ENCODE assay signal across 18 mouse cellular contexts in the genomic region with DNA sequence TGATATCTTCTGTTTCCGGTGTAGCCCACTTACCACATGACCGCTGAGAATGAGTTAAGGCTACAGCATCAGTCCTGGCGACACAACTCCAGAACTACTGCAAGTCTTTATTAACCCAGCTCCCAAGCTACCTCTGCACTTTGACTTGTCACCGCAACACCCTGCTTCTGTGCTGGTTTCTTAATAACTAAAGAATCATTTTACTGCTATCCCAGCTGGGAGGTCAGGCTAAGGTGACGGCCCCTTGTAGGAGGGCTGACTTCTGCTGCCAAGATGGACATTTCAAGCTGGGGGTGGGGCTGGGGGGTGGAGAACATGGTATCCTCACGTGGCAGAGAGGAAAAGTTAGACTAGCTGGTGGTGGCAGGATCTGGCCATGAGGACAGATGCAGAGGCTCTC. TPM values are rescaled to one million over a fixed set of nuclear protein-coding genes. Genes with fewer than 3 reads are reported as not detected.
DNase-seq lines count a peak whose midpoint lies in the region; ATAC-seq and TF ChIP-seq lines count a peak whose summit lies in the region.
"Had no signal": no experiment of that assay in that cellular context is flagged by ENCODE, and none has a peak within 500 bp of the region (broad histone marks: within the 10 kb centered on the region; RNA-seq: fewer than 3 reads in every experiment).

No protein-coding gene starts in this region.

- H3K4me2 ChIP-seq in intestine, embryonic 14.5 days (ENCODE audit: low read length), result no peak overlapping the region
- no peak overlapping the region for H3K4me2 ChIP-seq in intestine, postnatal 0 days (replicated peaks; ENCODE audit: low read depth)
- no peak overlapping the region for H3K4me2 ChIP-seq in stomach, embryonic 16.5 days (ENCODE audit: low read depth, low read length)
- H3K4me2 ChIP-seq in forebrain, embryonic 14.5 days (ENCODE audit: low read length), result no peak overlapping the region
- H3K4me2 ChIP-seq: forebrain, embryonic 15.5 days; heart, embryonic 12.5 days; liver, embryonic 13.5 days; midbrain, embryonic 13.5 days had no signal

- no peak for ATAC-seq in intestine, embryonic 14.5 days (replicated peaks; ENCODE audit: low FRiP score, low TSS enrichment, low read depth)
- ATAC-seq in intestine, postnatal 0 days, result no peak
- no peak for ATAC-seq in stomach, embryonic 16.5 days (ENCODE audit: insufficient read depth, low FRiP score)
- no peak for ATAC-seq in forebrain, embryonic 14.5 days
- ATAC-seq: forebrain, embryonic 15.5 days; hindbrain, postnatal 0 days; midbrain, embryonic 13.5 days had no signal

- 0 out of 2 replicates have a peak, but pooled peaks cover 3% of the 10 kb centered on the region for H3K36me3 ChIP-seq in intestine, embryonic 14.5 days (ENCODE audit: control insufficient read depth, insufficient read depth, low read length)
- no peaks in the 10 kb centered on the region for H3K36me3 ChIP-seq in intestine, postnatal 0 days (ENCODE audit: control insufficient read depth, insufficient read depth)
- no peaks in the 10 kb centered on the region for H3K36me3 ChIP-seq in stomach, embryonic 16.5 days (ENCODE audit: control insufficient read depth, insufficient read depth, low read length)
- H3K36me3 ChIP-seq in forebrain, embryonic 14.5 days (ENCODE audit: control insufficient read depth, insufficient read depth, low read length), result peaks cover 9% of the 10 kb centered on the region; the same call in 1 of the 2 replicates
- H3K36me3 ChIP-seq: embryonic facial prominence, embryonic 10.5 days; forebrain, embryonic 15.5 days; heart, embryonic 12.5 days; liver, embryonic 13.5 days had no signal

- no peak overlapping the region for H3K4me3 ChIP-seq in intestine, embryonic 14.5 days (ENCODE audit: low read depth, low read length)
- no peak overlapping the region for H3K4me3 ChIP-seq in intestine, postnatal 0 days (ENCODE audit: low read depth, low read length)
- H3K4me3 ChIP-seq in stomach, embryonic 16.5 days (replicated peaks; ENCODE audit: low read length), result no peak overlapping the region
- no peak overlapping the region for H3K4me3 ChIP-seq in forebrain, embryonic 14.5 days (ENCODE audit: low read depth, low read length)
- H3K4me3 ChIP-seq: embryonic facial prominence, embryonic 10.5 days; forebrain, embryonic 15.5 days; heart, embryonic 12.5 days; liver, embryonic 13.5 days; midbrain, embryonic 13.5 days had no signal

- H3K9me3 ChIP-seq in intestine, embryonic 14.5 days (ENCODE audit: control insufficient read depth, low read length), result no peaks in the 10 kb centered on the region
- no peaks in the 10 kb centered on the region for H3K9me3 ChIP-seq in intestine, postnatal 0 days (ENCODE audit: control insufficient read depth)
- no peaks in the 10 kb centered on the region for H3K9me3 ChIP-seq in stomach, embryonic 16.5 days (replicated peaks; ENCODE audit: control insufficient read depth, low read length)
- H3K9me3 ChIP-seq in forebrain, embryonic 14.5 days (replicated peaks; ENCODE audit: control insufficient read depth, low read length), result no peaks in the 10 kb centered on the region
- H3K9me3 ChIP-seq: embryonic facial prominence, embryonic 10.5 days; forebrain, embryonic 15.5 days; heart, embryonic 12.5 days; liver, embryonic 13.5 days; midbrain, embryonic 13.5 days had no signal

- no peak overlapping the region for H3K9ac ChIP-seq in intestine, embryonic 14.5 days (ENCODE audit: low read length)
- H3K9ac ChIP-seq in intestine, postnatal 0 days (ENCODE audit: low read depth, low read length), result no peak overlapping the region
- H3K9ac ChIP-seq in stomach, embryonic 16.5 days (ENCODE audit: low read length), result no peak overlapping the region
- H3K9ac ChIP-seq in forebrain, embryonic 14.5 days (ENCODE audit: low read length), result no peak overlapping the region
- H3K9ac ChIP-seq: forebrain, embryonic 15.5 days; liver, embryonic 13.5 days had no signal

- H3K27ac ChIP-seq in intestine, embryonic 14.5 days (ENCODE audit: low read depth), result peak overlapping the region; percentile 84; the same call in 1 of the 2 replicates
- H3K27ac ChIP-seq in intestine, postnatal 0 days (ENCODE audit: low read depth, low read length), result no peak overlapping the region
- H3K27ac ChIP-seq in stomach, embryonic 16.5 days (ENCODE audit: low read length), result peak overlapping the region; percentile 91; the same call in 1 of the 2 replicates
- no peak overlapping the region for H3K27ac ChIP-seq in forebrain, embryonic 14.5 days (ENCODE audit: low read depth, low read length)
- H3K27ac ChIP-seq: embryonic facial prominence, embryonic 10.5 days; forebrain, embryonic 15.5 days; liver, embryonic 13.5 days; midbrain, embryonic 13.5 days had no signal

- H3K4me1 ChIP-seq in intestine, embryonic 14.5 days (replicated peaks; ENCODE audit: control insufficient read depth, insufficient read depth, low read length), result peaks cover 23% of the 10 kb centered on the region
- no peaks in the 10 kb centered on the region for H3K4me1 ChIP-seq in intestine, postnatal 0 days (replicated peaks; ENCODE audit: control insufficient read depth, insufficient read depth, low read length)
- H3K4me1 ChIP-seq in stomach, embryonic 16.5 days (ENCODE audit: control insufficient read depth, insufficient read depth, low read length), result peaks cover 23% of the 10 kb centered on the region
- no peaks in the 10 kb centered on the region for H3K4me1 ChIP-seq in forebrain, embryonic 14.5 days (ENCODE audit: control insufficient read depth, insufficient read depth, low read length)
- H3K4me1 ChIP-seq: forebrain, embryonic 15.5 days; liver, embryonic 13.5 days had no signal

- H3K27me3 ChIP-seq in intestine, embryonic 14.5 days (replicated peaks; ENCODE audit: control insufficient read depth, insufficient read depth, low read length), result no peaks in the 10 kb centered on the region
- H3K27me3 ChIP-seq in intestine, postnatal 0 days (replicated peaks; ENCODE audit: control insufficient read depth, insufficient read depth, low read length), result no peaks in the 10 kb centered on the region
- H3K27me3 ChIP-seq in stomach, embryonic 16.5 days (ENCODE audit: control insufficient read depth, insufficient read depth, low read length), result no peaks in the 10 kb centered on the region
- H3K27me3 ChIP-seq in forebrain, embryonic 14.5 days (replicated peaks; ENCODE audit: control insufficient read depth, insufficient read depth, low read length), result no peaks in the 10 kb centered on the region
- H3K27me3 ChIP-seq: forebrain, embryonic 15.5 days; heart, embryonic 12.5 days; liver, embryonic 13.5 days; midbrain, embryonic 13.5 days had no signal

- DNase-seq in intestine, embryonic 14.5 days (ENCODE audit: low spot score), result no peak
- peak; percentile 66 for DNase-seq in kidney, adult 18-20 months
- DNase-seq in kidney, postnatal 14 days, result peak; percentile 77
- DNase-seq in forebrain, embryonic 14.5 days (ENCODE audit: low spot score), result no peak
- DNase-seq in thymus, postnatal 4 days, result no peak
- DNase-seq: adrenal gland, postnatal 10 days; cerebellum, adult 2 months; heart, postnatal 36 days; liver, embryonic 13.5 days; retina, postnatal 1 day; right cerebral cortex, postnatal 4 days had no signal

- 58% methylated on average over 6 of the region's 6 CpGs for WGBS in intestine, embryonic 14.5 days
- 44% methylated on average over 6 of the region's 6 CpGs for WGBS in intestine, postnatal 0 days
- WGBS in stomach, embryonic 16.5 days, result 58% methylated on average over 6 of the region's 6 CpGs
- WGBS in forebrain, embryonic 14.5 days, result 85% methylated on average over 6 of the region's 6 CpGs

- TF ChIP-seq CTCF in intestine, postnatal 0 days (IDR thresholded peaks at IDR 0.05; ENCODE audit: low read depth), result no peak

RNA-seq across cellular contexts. Expression of gene Ptpdc1, which starts 50.7 kb away (rescaled TPM):
- 9.9 and 10.0 TPM in 2 replicates for polyA plus RNA-seq in intestine, embryonic 14.5 days (2014; fragmentation: Nextera tagmentation; extraction: Ambion mirVana)
- polyA plus RNA-seq in intestine, postnatal 0 days (2015; fragmentation: Nextera tagmentation; extraction: Ambion mirVana), result 1.9 and 2.5 TPM in 2 replicates
- 8.5 and 9.3 TPM in 2 replicates for polyA plus RNA-seq in stomach, embryonic 16.5 days (2015; fragmentation: Nextera tagmentation; extraction: Ambion mirVana)
- 12.7 and 18.8 TPM in 2 replicates for polyA plus RNA-seq in forebrain, embryonic 14.5 days (2014; fragmentation: Nextera tagmentation; extraction: Ambion mirVana)

Comparison
In these comparisons a context has a peak if more than half of its experiments do, and no peak if none do; other contexts are left out.
1. H3K27ac ChIP-seq: peak in intestine, embryonic 14.5 days (single experiment) and stomach, embryonic 16.5 days (single experiment); none in intestine, postnatal 0 days (single experiment) and forebrain, embryonic 14.5 days (single experiment).
2. DNase-seq: peak in kidney, adult 18-20 months (single experiment) and kidney, postnatal 14 days (single experiment); none in intestine, embryonic 14.5 days (single experiment), forebrain, embryonic 14.5 days (single experiment) and thymus, postnatal 4 days (single experiment).